Mouse (Mus musculus): ENCODE data around the gene Myo18b. TPM values are rescaled to one million over a fixed set of nuclear protein-coding genes. Genes with fewer than 3 reads are reported as not detected.

The Myo18b gene
- polyA plus RNA-seq, 1 experiment from 2014 or later = 0.14 TPM

DNA sequence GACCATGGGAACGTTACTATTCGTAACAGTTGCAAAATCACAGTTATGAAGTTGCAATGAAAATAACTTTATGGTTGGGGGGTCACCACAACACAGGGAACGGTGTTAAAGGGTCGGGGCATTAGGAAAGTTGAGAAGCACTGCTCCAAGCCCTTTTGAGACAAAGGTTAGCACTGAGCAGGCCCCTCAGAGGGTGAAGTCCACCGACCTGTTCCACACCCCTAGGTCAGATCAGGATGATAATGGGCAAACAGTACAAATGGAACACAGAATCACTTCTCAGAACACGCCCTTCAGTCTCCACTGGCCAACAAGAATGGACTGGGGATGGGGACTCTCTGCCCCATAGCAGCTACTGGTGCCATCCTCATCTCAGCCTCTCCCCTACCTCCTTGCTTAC is 23.2 kb downstream of the Myo18b start:
- H3K4me3 ChIP-seq (ENCODE audit: low read depth, low read length) = no peak overlapping the region
- H3K9ac ChIP-seq (replicated peaks; ENCODE audit: low read length) = no peak overlapping the region
- DNase-seq (ENCODE audit: low spot score) (no peak), ATAC-seq (replicated peaks; ENCODE audit: insufficient number of reproducible peaks, low FRiP score, low TSS enrichment, low read depth) (no peak)
- no peaks in the 10 kb centered on the region for H3K27me3 ChIP-seq (ENCODE audit: control insufficient read depth, insufficient read depth, low read length)
- WGBS = 69% methylated on average over 6 of the region's 6 CpGs
- no peak overlapping the region for H3K27ac ChIP-seq (replicated peaks; ENCODE audit: low read depth, low read length)
- no peaks in the 10 kb centered on the region for H3K4me1 ChIP-seq (ENCODE audit: control insufficient read depth, insufficient read depth, low read length)
- H3K9me3 ChIP-seq (replicated peaks; ENCODE audit: control insufficient read depth, low read length) = no peaks in the 10 kb centered on the region
- H3K4me2 ChIP-seq (ENCODE audit: low read depth, low read length) = no peak overlapping the region
- H3K36me3 ChIP-seq (replicated peaks; ENCODE audit: control insufficient read depth, insufficient read depth, low read depth, low read length) = no peaks in the 10 kb centered on the region

DNA sequence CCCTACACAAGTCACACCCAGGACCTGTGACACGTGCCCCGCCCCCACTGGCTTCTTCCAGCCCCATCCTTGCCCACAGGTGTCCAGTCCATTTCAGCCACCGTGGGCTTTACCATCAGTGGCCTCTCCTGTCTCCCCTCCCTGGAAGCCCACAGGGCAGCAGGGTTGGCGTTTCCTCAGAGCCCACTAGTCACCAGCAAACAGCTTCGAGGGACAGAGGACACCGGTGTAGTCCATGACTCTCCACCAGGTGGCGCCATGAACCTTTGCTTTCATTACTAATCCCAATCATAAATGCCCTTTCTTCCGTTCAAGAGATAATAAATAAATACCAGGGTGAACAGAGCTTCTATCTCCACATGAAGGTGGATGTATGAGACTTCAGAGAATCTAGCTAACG is 25.4 kb downstream of the Myo18b start:
- H3K27ac ChIP-seq (replicated peaks; ENCODE audit: low read depth, low read length) = no peak overlapping the region
- no peaks in the 10 kb centered on the region for H3K36me3 ChIP-seq (replicated peaks; ENCODE audit: control insufficient read depth, insufficient read depth, low read depth, low read length)
- ATAC-seq (replicated peaks; ENCODE audit: insufficient number of reproducible peaks, low FRiP score, low TSS enrichment, low read depth) (no peak), DNase-seq (ENCODE audit: low spot score) (peak; percentile 81)
- no peaks in the 10 kb centered on the region for H3K4me1 ChIP-seq (ENCODE audit: control insufficient read depth, insufficient read depth, low read length)
- 24% methylated on average over 9 of the region's 9 CpGs for WGBS
- H3K9ac ChIP-seq (replicated peaks; ENCODE audit: low read length) = no peak overlapping the region
- no peak overlapping the region for H3K4me3 ChIP-seq (ENCODE audit: low read depth, low read length)
- no peak overlapping the region for H3K4me2 ChIP-seq (ENCODE audit: low read depth, low read length)
- H3K9me3 ChIP-seq (replicated peaks; ENCODE audit: control insufficient read depth, low read length) = no peaks in the 10 kb centered on the region
- H3K27me3 ChIP-seq (ENCODE audit: control insufficient read depth, insufficient read depth, low read length) = no peaks in the 10 kb centered on the region

DNA sequence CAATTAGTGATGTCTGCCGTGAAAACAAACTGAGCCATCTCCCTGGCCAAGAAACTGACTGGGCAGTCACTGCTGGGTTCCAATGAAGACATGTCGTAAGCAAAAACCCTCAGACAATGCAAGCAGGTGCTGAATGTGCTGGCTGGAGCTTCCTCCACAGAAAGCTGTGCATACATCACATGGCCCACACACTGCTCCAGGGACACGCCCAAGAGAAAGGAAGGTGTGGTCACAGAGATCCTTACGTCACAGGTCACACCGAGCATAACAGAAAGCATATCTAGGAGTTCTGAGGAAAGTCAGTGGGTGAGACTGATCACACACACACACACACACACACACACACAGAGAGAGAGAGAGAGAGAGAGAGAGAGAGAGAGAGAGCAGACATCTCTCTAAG is 27.5 kb downstream of the Myo18b start:
- Histone ChIP-seq H3K4me2 (ENCODE audit: low read depth, low read length) (no peak overlapping the region), H3K27me3 (ENCODE audit: control insufficient read depth, insufficient read depth, low read length) (no peaks in the 10 kb centered on the region), H3K9me3 (replicated peaks; ENCODE audit: control insufficient read depth, low read length) (no peaks in the 10 kb centered on the region), H3K4me1 (ENCODE audit: control insufficient read depth, insufficient read depth, low read length) (no peaks in the 10 kb centered on the region), H3K9ac (replicated peaks; ENCODE audit: low read length) (no peak overlapping the region), H3K27ac (replicated peaks; ENCODE audit: low read depth, low read length) (no peak overlapping the region), H3K4me3 (ENCODE audit: low read depth, low read length) (no peak overlapping the region), H3K36me3 (replicated peaks; ENCODE audit: control insufficient read depth, insufficient read depth, low read depth, low read length) (no peaks in the 10 kb centered on the region)
- 73% methylated on average over 5 of the region's 5 CpGs for WGBS
- DNase-seq (ENCODE audit: low spot score) (no peak), ATAC-seq (replicated peaks; ENCODE audit: insufficient number of reproducible peaks, low FRiP score, low TSS enrichment, low read depth) (no peak)

DNA sequence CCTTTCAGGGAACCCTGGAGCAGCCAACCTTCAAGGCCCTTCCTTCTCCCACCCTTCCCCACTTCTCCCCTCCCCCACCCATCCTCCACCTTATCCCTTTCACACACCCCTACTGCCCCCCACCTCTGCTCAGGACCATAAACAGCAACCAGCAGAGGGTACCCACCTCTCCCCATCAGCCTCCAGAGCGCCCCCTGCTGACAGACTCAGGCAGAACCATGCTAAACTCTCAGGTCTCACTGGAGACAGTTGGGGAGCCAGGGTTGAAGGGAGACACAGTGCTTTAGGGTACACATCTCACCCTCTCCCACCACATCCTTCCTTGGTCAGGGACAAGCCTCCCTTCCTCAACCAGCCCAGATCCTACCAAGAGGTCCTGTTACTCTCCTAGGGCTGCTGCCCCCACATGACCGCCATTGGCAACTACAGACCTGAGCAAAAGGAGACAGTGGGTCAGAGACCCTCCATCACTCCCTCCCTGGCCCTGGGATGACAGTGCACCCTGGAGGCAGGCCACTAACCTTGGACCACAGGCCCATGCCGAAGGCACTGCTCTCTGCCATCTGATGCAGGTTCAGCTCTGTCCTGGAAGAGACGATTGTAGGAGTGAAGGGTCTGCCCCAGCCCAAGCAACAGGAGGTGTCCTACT is 31.3 kb downstream of the Myo18b start:
- Histone ChIP-seq H3K9me3 (replicated peaks; ENCODE audit: control insufficient read depth, low read length) (no peaks in the 10 kb centered on the region), H3K27ac (replicated peaks; ENCODE audit: low read depth, low read length) (no peak overlapping the region), H3K9ac (replicated peaks; ENCODE audit: low read length) (no peak overlapping the region), H3K4me2 (ENCODE audit: low read depth, low read length) (no peak overlapping the region), H3K27me3 (ENCODE audit: control insufficient read depth, insufficient read depth, low read length) (no peaks in the 10 kb centered on the region), H3K4me1 (ENCODE audit: control insufficient read depth, insufficient read depth, low read length) (no peaks in the 10 kb centered on the region), H3K36me3 (replicated peaks; ENCODE audit: control insufficient read depth, insufficient read depth, low read depth, low read length) (no peaks in the 10 kb centered on the region), H3K4me3 (ENCODE audit: low read depth, low read length) (no peak overlapping the region)
- peak; percentile 44; the same call in 1 of the 2 replicates for ATAC-seq (replicated peaks; ENCODE audit: insufficient number of reproducible peaks, low FRiP score, low TSS enrichment, low read depth)
- peak; percentile 52 for DNase-seq (ENCODE audit: low spot score)
- WGBS = 57% methylated on average over 4 of the region's 4 CpGs

DNA sequence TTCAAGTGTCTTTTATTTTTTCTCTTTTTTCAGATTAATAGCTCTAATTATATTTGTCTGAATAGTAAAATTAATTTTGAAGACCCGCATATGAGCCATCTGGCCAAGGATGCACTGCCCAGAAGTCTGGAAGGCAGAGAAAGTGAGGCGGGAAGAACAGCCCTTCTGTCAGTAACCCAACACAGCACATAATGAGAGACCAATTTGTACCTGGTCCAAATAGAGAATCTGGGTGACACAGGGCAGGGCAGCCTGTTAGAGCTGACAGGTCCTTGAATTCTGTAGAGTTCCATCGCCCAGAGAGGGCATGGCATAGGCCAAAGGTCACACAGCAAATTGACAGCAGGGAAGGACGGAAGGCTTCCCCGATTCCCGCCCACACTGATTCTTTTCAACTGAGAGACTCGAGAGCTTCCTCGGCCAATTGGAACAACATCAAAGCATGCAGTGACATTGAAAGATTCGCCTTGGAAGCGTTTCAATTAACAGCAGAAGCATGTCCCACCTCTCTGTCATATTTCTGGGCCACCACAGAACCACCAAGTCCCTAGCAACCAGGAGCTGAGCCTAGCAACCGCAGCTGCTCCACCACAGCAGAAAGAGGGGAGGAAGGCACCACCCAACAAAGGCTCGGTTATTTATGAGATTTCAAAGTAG is 36.7 kb downstream of the Myo18b start:
- Histone ChIP-seq H3K4me3 (ENCODE audit: low read depth, low read length) (no peak overlapping the region), H3K27ac (replicated peaks; ENCODE audit: low read depth, low read length) (no peak overlapping the region), H3K4me1 (ENCODE audit: control insufficient read depth, insufficient read depth, low read length) (no peaks in the 10 kb centered on the region), H3K4me2 (ENCODE audit: low read depth, low read length) (no peak overlapping the region), H3K9me3 (replicated peaks; ENCODE audit: control insufficient read depth, low read length) (no peaks in the 10 kb centered on the region), H3K9ac (replicated peaks; ENCODE audit: low read length) (no peak overlapping the region), H3K36me3 (replicated peaks; ENCODE audit: control insufficient read depth, insufficient read depth, low read depth, low read length) (no peaks in the 10 kb centered on the region), H3K27me3 (ENCODE audit: control insufficient read depth, insufficient read depth, low read length) (no peaks in the 10 kb centered on the region)
- DNase-seq (ENCODE audit: low spot score) (no peak), ATAC-seq (replicated peaks; ENCODE audit: insufficient number of reproducible peaks, low FRiP score, low TSS enrichment, low read depth) (no peak)
- 58% methylated on average over 12 of the region's 12 CpGs for WGBS

DNA sequence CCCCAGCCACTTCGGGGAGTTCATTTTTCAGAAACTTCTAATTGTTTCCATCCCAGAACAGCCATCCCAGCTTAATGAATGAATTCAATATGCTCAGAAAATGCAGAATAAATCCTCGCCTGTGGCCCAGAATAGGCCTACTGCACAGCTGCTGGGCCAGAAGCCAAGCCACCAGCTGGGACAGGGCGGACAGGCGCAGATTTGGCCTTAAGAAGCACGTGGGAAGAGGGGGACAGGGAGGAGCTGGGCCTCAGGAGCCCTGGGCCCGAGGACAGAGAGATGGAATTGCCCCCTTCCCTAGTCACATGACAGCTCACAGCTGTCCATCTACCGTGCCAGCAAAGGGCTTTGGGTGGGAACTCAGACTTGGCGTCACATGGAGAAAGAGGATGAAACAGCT is 43.0 kb downstream of the Myo18b start:
- H3K27me3 ChIP-seq (ENCODE audit: control insufficient read depth, insufficient read depth, low read length) = no peaks in the 10 kb centered on the region
- DNase-seq (ENCODE audit: low spot score) (peak; percentile 70), ATAC-seq (replicated peaks; ENCODE audit: insufficient number of reproducible peaks, low FRiP score, low TSS enrichment, low read depth) (peak; percentile 40)
- 29% methylated on average over 8 of the region's 8 CpGs for WGBS
- H3K36me3 ChIP-seq (replicated peaks; ENCODE audit: control insufficient read depth, insufficient read depth, low read depth, low read length) = no peaks in the 10 kb centered on the region
- no peak overlapping the region for H3K4me2 ChIP-seq (ENCODE audit: low read depth, low read length)
- no peak overlapping the region for H3K9ac ChIP-seq (replicated peaks; ENCODE audit: low read length)
- H3K4me1 ChIP-seq (ENCODE audit: control insufficient read depth, insufficient read depth, low read length) = no peaks in the 10 kb centered on the region; the same call in 1 of the 2 replicates
- H3K27ac ChIP-seq (replicated peaks; ENCODE audit: low read depth, low read length) = no peak overlapping the region
- H3K4me3 ChIP-seq (ENCODE audit: low read depth, low read length) = no peak overlapping the region
- no peaks in the 10 kb centered on the region for H3K9me3 ChIP-seq (replicated peaks; ENCODE audit: control insufficient read depth, low read length)

DNA sequence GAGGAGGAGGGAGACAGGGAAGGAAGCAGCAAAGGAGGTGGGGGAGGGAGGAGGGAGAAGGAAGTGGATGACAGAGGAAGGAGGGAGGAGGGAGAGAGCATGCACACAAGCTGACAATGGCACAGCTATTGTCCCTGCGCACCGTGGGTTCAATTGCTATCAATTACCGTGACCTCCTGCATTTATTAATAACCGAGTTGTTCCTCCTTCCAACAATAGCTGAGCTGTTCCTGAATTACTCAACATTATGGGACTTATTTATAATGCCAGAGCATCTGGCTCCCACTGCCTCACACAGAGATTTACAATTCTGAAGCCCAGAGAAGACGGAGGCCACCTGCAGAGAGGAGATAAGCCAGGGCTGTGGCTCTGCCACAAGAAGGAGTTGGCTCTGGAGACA is 44.8 kb downstream of the Myo18b start:
- H3K27me3 ChIP-seq (ENCODE audit: control insufficient read depth, insufficient read depth, low read length) = no peaks in the 10 kb centered on the region
- H3K4me2 ChIP-seq (ENCODE audit: low read depth, low read length) = no peak overlapping the region
- no peaks in the 10 kb centered on the region for H3K9me3 ChIP-seq (replicated peaks; ENCODE audit: control insufficient read depth, low read length)
- ATAC-seq (replicated peaks; ENCODE audit: insufficient number of reproducible peaks, low FRiP score, low TSS enrichment, low read depth) = no peak
- no peak overlapping the region for H3K4me3 ChIP-seq (ENCODE audit: low read depth, low read length)
- no peak overlapping the region for H3K27ac ChIP-seq (replicated peaks; ENCODE audit: low read depth, low read length)
- H3K36me3 ChIP-seq (replicated peaks; ENCODE audit: control insufficient read depth, insufficient read depth, low read depth, low read length) = no peaks in the 10 kb centered on the region
- 41% methylated on average over 5 of the region's 5 CpGs for whole genome bisulfite sequencing
- H3K4me1 ChIP-seq (ENCODE audit: control insufficient read depth, insufficient read depth, low read length) = no peaks in the 10 kb centered on the region; the same call in 1 of the 2 replicates
- DNase-seq (ENCODE audit: low spot score) = no peak
- no peak overlapping the region for H3K9ac ChIP-seq (replicated peaks; ENCODE audit: low read length)

DNA sequence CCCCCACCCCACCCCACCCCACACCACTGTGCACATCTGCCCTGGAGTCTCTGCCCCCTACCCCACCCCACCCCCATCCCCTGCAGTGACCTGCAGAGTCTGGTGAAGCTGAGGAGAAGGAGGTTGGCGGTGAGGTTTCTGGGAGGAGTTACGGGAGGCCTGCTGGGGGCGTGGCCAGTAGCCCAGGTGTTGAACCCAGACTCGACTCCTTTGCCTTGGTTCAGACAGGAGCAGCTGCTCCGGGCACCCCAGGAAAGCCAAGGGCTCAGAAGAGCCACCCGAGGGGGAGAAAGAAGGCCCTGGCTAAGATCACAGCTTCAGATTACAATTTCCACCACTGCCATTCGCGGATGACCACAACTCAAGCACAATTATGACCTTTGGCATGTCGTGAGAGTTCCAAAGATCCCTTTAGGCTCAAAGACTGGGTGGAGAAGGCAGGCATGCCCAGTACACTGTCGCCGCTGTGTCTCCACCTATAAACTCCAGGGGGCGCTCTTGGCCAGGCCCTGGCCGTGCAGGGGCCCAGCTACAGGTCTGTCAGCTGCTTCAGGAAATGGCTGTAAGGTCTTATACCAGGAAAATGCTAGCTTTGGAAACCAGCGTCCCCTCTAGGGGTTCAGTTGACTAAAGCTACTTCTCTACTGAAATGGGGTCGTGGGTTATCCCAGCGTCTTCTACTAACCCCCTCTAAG is 47.4 kb downstream of the Myo18b start:
- ATAC-seq (replicated peaks; ENCODE audit: insufficient number of reproducible peaks, low FRiP score, low TSS enrichment, low read depth) (no peak), DNase-seq (ENCODE audit: low spot score) (peak; percentile 75)
- Histone ChIP-seq H3K4me1 (ENCODE audit: control insufficient read depth, insufficient read depth, low read length) (no peaks in the 10 kb centered on the region; the same call in 1 of the 2 replicates), H3K27me3 (ENCODE audit: control insufficient read depth, insufficient read depth, low read length) (no peaks in the 10 kb centered on the region), H3K9me3 (replicated peaks; ENCODE audit: control insufficient read depth, low read length) (no peaks in the 10 kb centered on the region), H3K4me2 (ENCODE audit: low read depth, low read length) (peak overlapping the region; percentile 3), H3K27ac (replicated peaks; ENCODE audit: low read depth, low read length) (no peak overlapping the region), H3K36me3 (replicated peaks; ENCODE audit: control insufficient read depth, insufficient read depth, low read depth, low read length) (no peaks in the 10 kb centered on the region), H3K9ac (replicated peaks; ENCODE audit: low read length) (no peak overlapping the region), H3K4me3 (ENCODE audit: low read depth, low read length) (no peak overlapping the region)
- 2% methylated on average over 16 of the region's 16 CpGs for WGBS

Data from embryonic facial prominence, embryonic 11.5 days (tissue).